In the genomic region with DNA sequence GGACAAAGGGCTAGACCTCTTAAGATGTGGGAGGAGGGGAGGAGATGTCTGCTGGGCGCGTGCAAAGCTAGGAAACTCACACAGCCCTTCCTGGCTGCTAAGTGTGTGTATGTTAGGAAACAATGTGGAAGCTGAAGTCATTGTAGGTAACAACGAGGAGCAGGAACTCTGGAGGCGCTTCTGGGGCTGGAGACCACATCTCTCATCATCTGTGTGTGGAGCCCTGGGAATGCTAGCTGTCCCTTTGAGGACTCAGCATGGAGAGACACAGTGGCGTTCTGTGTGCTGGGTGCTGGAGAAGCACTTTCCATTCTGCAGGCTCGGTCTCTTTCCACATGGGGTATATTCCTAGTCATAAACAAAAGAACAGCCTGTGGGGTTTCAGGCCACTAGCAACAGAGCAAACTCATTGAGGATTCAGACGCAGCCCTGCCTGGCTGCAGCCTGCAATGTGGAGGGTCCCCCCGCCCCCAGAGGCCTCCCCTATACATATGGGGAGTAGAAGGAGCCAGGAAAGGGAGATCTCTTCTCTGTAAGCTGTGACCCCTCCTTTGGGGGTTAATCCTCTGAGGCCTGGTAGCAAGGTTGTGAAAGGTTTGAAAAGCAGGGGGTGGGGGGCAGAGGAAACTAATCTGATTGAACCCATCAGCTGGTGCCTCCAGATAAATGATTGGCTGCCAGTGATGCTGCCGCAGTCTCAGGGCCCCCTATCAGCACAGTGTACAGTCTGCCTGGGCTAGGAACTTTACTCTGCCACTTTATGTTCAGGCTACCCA, we compare ENCODE assay signal across 10 mouse cellular contexts. TPM values are rescaled to one million over a fixed set of nuclear protein-coding genes. Genes with fewer than 3 reads are reported as not detected.
DNase-seq lines count a peak whose midpoint lies in the region; ATAC-seq and TF ChIP-seq lines count a peak whose summit lies in the region.
"Had no signal": no experiment of that assay in that cellular context is flagged by ENCODE, and none has a peak within 500 bp of the region (broad histone marks: within the 10 kb centered on the region; RNA-seq: fewer than 3 reads in every experiment).

No protein-coding gene starts in this region.

- H3K36me3 ChIP-seq in kidney, embryonic 15.5 days, result peaks cover 17% of the 10 kb centered on the region
- no peaks in the 10 kb centered on the region for H3K36me3 ChIP-seq in kidney, adult 2 months (ENCODE audit: control insufficient read depth, insufficient read depth, low read length)
- no peaks in the 10 kb centered on the region for H3K36me3 ChIP-seq in forebrain, embryonic 15.5 days
- 0 out of 2 replicates have a peak, but pooled peaks cover 3% of the 10 kb centered on the region for H3K36me3 ChIP-seq in liver, embryonic 13.5 days
- H3K36me3 ChIP-seq: liver, embryonic 15.5 days had no signal

- no peak for TF ChIP-seq POLR2A in kidney, adult 2 months (IDR thresholded peaks at IDR 0.05; ENCODE audit: low read depth, low read length)

- H3K4me3 ChIP-seq in kidney, embryonic 15.5 days (replicated peaks), result no peak overlapping the region
- no peak overlapping the region for H3K4me3 ChIP-seq in kidney, adult 2 months (ENCODE audit: insufficient read depth, low read depth, low read length)
- H3K4me3 ChIP-seq in forebrain, embryonic 15.5 days, result no peak overlapping the region
- H3K4me3 ChIP-seq in liver, embryonic 13.5 days (replicated peaks), result no peak overlapping the region
- H3K4me3 ChIP-seq: liver, embryonic 15.5 days had no signal

- WGBS in kidney, embryonic 15.5 days, result 24% methylated on average over 9 of the region's 9 CpGs
- WGBS in kidney, adult 2 months, result 54% methylated on average over 9 of the region's 9 CpGs
- 4% methylated on average over 9 of the region's 9 CpGs for WGBS in forebrain, embryonic 15.5 days
- WGBS in liver, embryonic 13.5 days (ENCODE audit: insufficient replicate concordance), result 10% methylated on average over 9 of the region's 9 CpGs

- H3K4me2 ChIP-seq in kidney, embryonic 15.5 days, result no peak overlapping the region
- 0 out of 2 replicates have a peak overlapping the region, but pooled peaks have one; percentile 8 for H3K4me2 ChIP-seq in forebrain, embryonic 15.5 days (replicated peaks)
- H3K4me2 ChIP-seq in liver, embryonic 13.5 days, result peak overlapping the region; percentile 10; the same call in 1 of the 2 replicates
- H3K4me2 ChIP-seq: liver, embryonic 15.5 days had no signal

- H3K27me3 ChIP-seq in kidney, embryonic 15.5 days, result no peaks in the 10 kb centered on the region
- H3K27me3 ChIP-seq in kidney, adult 2 months (replicated peaks; ENCODE audit: control insufficient read depth, insufficient read depth, low read length), result no peaks in the 10 kb centered on the region
- no peaks in the 10 kb centered on the region for H3K27me3 ChIP-seq in forebrain, embryonic 15.5 days
- no peaks in the 10 kb centered on the region for H3K27me3 ChIP-seq in liver, embryonic 13.5 days
- H3K27me3 ChIP-seq: liver, embryonic 15.5 days had no signal

- peak overlapping the region; percentile 59; the same call in 1 of the 2 replicates for H3K27ac ChIP-seq in kidney, embryonic 15.5 days
- H3K27ac ChIP-seq in kidney, adult 2 months (ENCODE audit: insufficient read depth, low read depth, low read length), result no peak overlapping the region
- H3K27ac ChIP-seq in forebrain, embryonic 15.5 days (replicated peaks), result peak overlapping the region; percentile 77
- H3K27ac ChIP-seq in liver, embryonic 13.5 days, result peak overlapping the region; percentile 21; the same call in 1 of the 2 replicates
- H3K27ac ChIP-seq: liver, embryonic 15.5 days had no signal

- 0 out of 2 replicates have a peak overlapping the region, but pooled peaks have one; percentile 5 for H3K9ac ChIP-seq in kidney, embryonic 15.5 days
- H3K9ac ChIP-seq in forebrain, embryonic 15.5 days (replicated peaks), result 0 out of 2 replicates have a peak overlapping the region, but pooled peaks have one; percentile 10
- no peak overlapping the region for H3K9ac ChIP-seq in liver, embryonic 13.5 days
- H3K9ac ChIP-seq: liver, embryonic 15.5 days had no signal

- H3K4me1 ChIP-seq in kidney, embryonic 15.5 days, result peaks cover 31% of the 10 kb centered on the region
- H3K4me1 ChIP-seq in kidney, adult 2 months (ENCODE audit: control insufficient read depth, insufficient read depth, low read length), result no peaks in the 10 kb centered on the region
- H3K4me1 ChIP-seq in forebrain, embryonic 15.5 days, result peaks cover 15% of the 10 kb centered on the region
- peaks cover 23% of the 10 kb centered on the region for H3K4me1 ChIP-seq in liver, embryonic 13.5 days (replicated peaks)
- H3K4me1 ChIP-seq: liver, embryonic 15.5 days had no signal

- H3K9me3 ChIP-seq in kidney, embryonic 15.5 days (replicated peaks), result no peaks in the 10 kb centered on the region
- no peaks in the 10 kb centered on the region for H3K9me3 ChIP-seq in forebrain, embryonic 15.5 days
- no peaks in the 10 kb centered on the region for H3K9me3 ChIP-seq in liver, embryonic 13.5 days (replicated peaks)
- H3K9me3 ChIP-seq: liver, embryonic 15.5 days had no signal

- no peak for TF ChIP-seq CTCF in kidney, adult 2 months (conservative IDR thresholded peaks at IDR 0.05; ENCODE audit: insufficient read depth, insufficient read length, low read depth, low read length)

- ATAC-seq in kidney, embryonic 15.5 days (replicated peaks; ENCODE audit: low FRiP score), result peak; percentile 45; the same call in 1 of the 2 replicates
- peak; percentile 85 for ATAC-seq in forebrain, embryonic 15.5 days (replicated peaks)
- 0 out of 2 replicates have a peak, but pooled peaks have one; percentile 47 for ATAC-seq in liver, embryonic 13.5 days (ENCODE audit: low read depth)

- DNase-seq in kidney, adult 2 months, result no peak
- DNase-seq in liver, embryonic 13.5 days, result no peak
- DNase-seq in retina, embryonic 14.5 days (ENCODE audit: low spot score), result peak; percentile 61
- no peak for DNase-seq in spleen, postnatal 4 days (ENCODE audit: low spot score in 2 of 2)
- DNase-seq in gastrocnemius, adult 18-20 months (ENCODE audit: low spot score), result no peak
- DNase-seq in urinary bladder, postnatal 4 days (ENCODE audit: low spot score in 2 of 2), result no peak

RNA-seq across cellular contexts. Expression of a gene that starts 11.3 kb away (rescaled TPM):
- polyA plus RNA-seq in kidney, embryonic 15.5 days (2015; fragmentation: Nextera tagmentation; extraction: Ambion mirVana), result 7.0 and 8.2 TPM in 2 replicates
- 0.24 and 0.30 TPM in 2 replicates for polyA plus RNA-seq in kidney, adult 2 months (2012; rRNA removed)
- polyA plus RNA-seq in forebrain, embryonic 15.5 days (2015; fragmentation: Nextera tagmentation; extraction: Ambion mirVana), result 2.9 and 3.6 TPM in 2 replicates
- polyA plus RNA-seq in liver, embryonic 13.5 days (2015; fragmentation: Nextera tagmentation; extraction: Ambion mirVana), result 0.73 and 0.93 TPM in 2 replicates
- total RNA-seq in gastrocnemius, adult 18-20 months (2021), result under 1 TPM in 1 of 2 experiments, not detected in 1; 0.12 TPM

RNA-seq across cellular contexts. Expression of a gene that starts 25.8 kb away (rescaled TPM):
- not detected in 2 replicates for polyA plus RNA-seq in kidney, embryonic 15.5 days (2015; fragmentation: Nextera tagmentation; extraction: Ambion mirVana)
- not detected in 2 replicates for polyA plus RNA-seq in kidney, adult 2 months (2012; rRNA removed)
- not detected in 2 replicates for polyA plus RNA-seq in forebrain, embryonic 15.5 days (2015; fragmentation: Nextera tagmentation; extraction: Ambion mirVana)
- not detected in 2 replicates for polyA plus RNA-seq in liver, embryonic 13.5 days (2015; fragmentation: Nextera tagmentation; extraction: Ambion mirVana)
- total RNA-seq in gastrocnemius, adult 18-20 months (2021), result not detected
- polyA plus RNA-seq: liver, embryonic 15.5 days; spleen, adult 2 months had no signal

RNA-seq across cellular contexts. Expression of a gene that starts 47.0 kb away (rescaled TPM):
- polyA plus RNA-seq in kidney, embryonic 15.5 days (2015; fragmentation: Nextera tagmentation; extraction: Ambion mirVana), result 27.0 and 29.2 TPM in 2 replicates
- polyA plus RNA-seq in kidney, adult 2 months (2012; rRNA removed), result 1.0 and 1.1 TPM in 2 replicates
- 11.7 and 13.5 TPM in 2 replicates for polyA plus RNA-seq in forebrain, embryonic 15.5 days (2015; fragmentation: Nextera tagmentation; extraction: Ambion mirVana)
- polyA plus RNA-seq in liver, embryonic 13.5 days (2015; fragmentation: Nextera tagmentation; extraction: Ambion mirVana), result 2.7 and 2.8 TPM in 2 replicates
- total RNA-seq in gastrocnemius, adult 18-20 months (2021), result not detected
